Mouse (Mus musculus) liver, adult 2 months (tissue): Measurements from ENCODE around the gene Cyp4f15.

Source experiments
- CTCF ChIP-seq: fragments of 200-500 bp; IDR thresholded peaks from 2 replicates; pipeline ENCODE4 v1.5.1; 2011; ENCODE audit warnings: low read depth, low read length, control low read depth
- POLR2A ChIP-seq: fragments of 200-500 bp; IDR thresholded peaks from 2 replicates; pipeline ENCODE4 v1.6.1; 2011; ENCODE audit warnings: low read length, control low read depth; ENCODE audit not compliant: insufficient read depth; ENCODE audit errors: extremely low read depth

DNA sequence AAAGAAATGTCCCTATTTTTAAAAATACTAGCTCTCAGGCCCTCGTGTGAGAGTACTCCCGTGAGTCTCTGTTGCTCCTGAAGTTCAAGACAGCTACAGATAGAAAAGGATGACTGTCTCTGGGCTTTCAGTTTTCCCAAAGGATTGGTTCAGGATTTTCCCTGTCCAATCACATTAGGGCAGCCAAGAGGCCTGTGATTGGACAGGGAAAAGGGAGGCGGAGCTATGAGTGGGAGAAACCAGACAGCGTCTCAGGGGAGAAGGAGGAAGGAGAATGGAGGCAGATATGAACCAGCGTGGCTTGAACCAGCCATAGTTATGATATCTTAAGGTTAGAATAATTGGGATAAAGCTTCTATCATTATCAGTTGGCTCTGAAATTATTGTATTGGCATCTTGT is 65.2 kb downstream of the Cyp4f15 start:
- TF ChIP-seq POLR2A (no peak), CTCF (no peak)
